Mouse (Mus musculus) lung, adult 2 months (tissue): ENCODE data around the gene Mtfp1.

Source experiments
- CTCF ChIP-seq: fragments of 200-500 bp; IDR thresholded peaks from 2 replicates; pipeline ENCODE4 v1.5.1; 2011; ENCODE audit warnings: mild to moderate bottlenecking, low read length, control low read depth; ENCODE audit not compliant: insufficient read depth
- POLR2A ChIP-seq: fragments of 200-500 bp; IDR thresholded peaks from 2 replicates; pipeline ENCODE4 v1.6.1; 2011; ENCODE audit warnings: low read depth, mild to moderate bottlenecking, control low read depth, low read length, borderline replicate concordance; ENCODE audit errors: extremely low read depth

- TF ChIP-seq CTCF, result no peak
- peak; percentile 95; the same call in 1 of the 2 replicates for TF ChIP-seq POLR2A
Measured at GRCm38 (mm10) chr11:4096054-4096984, 1.1 kb upstream of the Mtfp1 start.
